Mouse (Mus musculus) MEL (cell line): ENCODE data around the gene Hspb3. TPM values are rescaled to one million over a fixed set of nuclear protein-coding genes. Genes with fewer than 3 reads are reported as not detected.

ENCODE experiments used
- DNase-seq: peaks from one replicate; pipeline ENCODE4 v3.0.0; 2011; ENCODE audit warnings: low read depth, low spot score
- H3K27ac ChIP-seq: 2 replicates; pipeline ENCODE4 v1.5.1; 2012; ENCODE audit warnings: low read depth, mild to moderate bottlenecking, control low read depth, low read length, moderate library complexity; ENCODE audit not compliant: control insufficient read depth
- H3K27me3 ChIP-seq, 2 experiments: fragments of 150-350 bp in 1 of 2; sonication (generic) in 1 of 2; 2 replicates each; pipeline ENCODE4 v1.6.1; 2012; ENCODE audit warnings: low read length in 2 of 2, mild to moderate bottlenecking in 2 of 2, improper control_type of control experiment in 1 of 2, moderate library complexity in 1 of 2; ENCODE audit not compliant: insufficient read depth in 2 of 2, control insufficient read depth in 1 of 2
- H3K36me3 ChIP-seq, 2 experiments: 2 replicates each; pipeline ENCODE4 v1.6.1; 2012 to 2014; ENCODE audit warnings: low read length in 2 of 2, improper control_type of control experiment in 1 of 2, inconsistent platforms in 1 of 2, mild to moderate bottlenecking in 1 of 2; ENCODE audit not compliant: insufficient read depth in 2 of 2, control insufficient read depth in 1 of 2
- H3K4me1 ChIP-seq, 2 experiments: fragments of 150-350 bp in 1 of 2; sonication (generic) in 1 of 2; 2 replicates each; pipeline ENCODE4 v1.6.1; 2012; ENCODE audit warnings: low read length in 2 of 2, improper control_type of control experiment in 1 of 2, mild to moderate bottlenecking in 1 of 2; ENCODE audit not compliant: insufficient read depth in 2 of 2, control insufficient read depth in 1 of 2
- H3K4me3 ChIP-seq, 2 experiments: fragments of 150-350 bp in 1 of 2; sonication (generic) in 1 of 2; 2 replicates each; pipeline ENCODE4 v1.5.1; 2012; ENCODE audit warnings: low read depth in 2 of 2, low read length in 2 of 2, mild to moderate bottlenecking in 2 of 2, moderate library complexity in 2 of 2, control low read depth in 1 of 2, improper control_type of control experiment in 1 of 2; ENCODE audit not compliant: control insufficient read depth in 1 of 2, insufficient read depth in 1 of 2
- H3K79me2 ChIP-seq: 2 replicates; pipeline ENCODE4 v1.6.1; 2012; ENCODE audit warnings: mild to moderate bottlenecking, low read length, moderate library complexity; ENCODE audit not compliant: control insufficient read depth, poor library complexity, insufficient read depth
- H3K9ac ChIP-seq: 2 replicates; pipeline ENCODE4 v1.6.1; 2012; ENCODE audit warnings: low read depth, mild to moderate bottlenecking, control low read depth, low read length, moderate library complexity; ENCODE audit not compliant: control insufficient read depth, poor library complexity, severe bottlenecking
- H3K9me3 ChIP-seq: fragments of 150-350 bp; sonication (generic); replicated peaks from 2 replicates; pipeline ENCODE4 v1.6.1; 2012; ENCODE audit warnings: mild to moderate bottlenecking, low read length, improper control_type of control experiment, moderate library complexity; ENCODE audit not compliant: insufficient read depth
- BHLHE40 ChIP-seq: IDR thresholded peaks from 2 replicates; pipeline ENCODE4 v1.6.1; 2012; ENCODE audit warnings: low read depth, mild to moderate bottlenecking, inconsistent platforms, low read length, improper control_type of control experiment, borderline replicate concordance
- CHD2 ChIP-seq: IDR thresholded peaks from 2 replicates; pipeline ENCODE4 v1.6.1; 2011; ENCODE audit warnings: low read length, improper control_type of control experiment
- CTCF ChIP-seq, 3 experiments: IDR thresholded peaks in 2 of 3; conservative IDR thresholded peaks in 1 of 3; 2 replicates each; pipeline ENCODE4 v1.5.1; 2011 to 2012; ENCODE audit warnings: low read length in 3 of 3, low read depth in 2 of 3, mild to moderate bottlenecking in 2 of 3, improper control_type of control experiment in 1 of 3, inconsistent platforms in 1 of 3, mixed read lengths in 1 of 3, moderate library complexity in 1 of 3; ENCODE audit not compliant: control insufficient read depth in 1 of 3, insufficient read depth in 1 of 3, poor library complexity in 1 of 3, severe bottlenecking in 1 of 3
- E2F4 ChIP-seq: IDR thresholded peaks from 2 replicates; pipeline ENCODE4 v1.6.1; 2011; ENCODE audit warnings: low read depth, low read length, improper control_type of control experiment, borderline replicate concordance
- EP300 ChIP-seq, 2 experiments: IDR thresholded peaks; 2 replicates each; pipeline ENCODE4 v1.6.1; 2011; ENCODE audit warnings: improper control_type of control experiment in 2 of 2, low read length in 2 of 2, low read depth in 1 of 2, mild to moderate bottlenecking in 1 of 2
- GATA1 ChIP-seq: IDR thresholded peaks from 2 replicates; pipeline ENCODE4 v1.6.1; 2011; ENCODE audit warnings: low read depth, low read length, improper control_type of control experiment
- HCFC1 ChIP-seq: IDR thresholded peaks from 2 replicates; pipeline ENCODE4 v1.6.1; 2012; ENCODE audit warnings: low read depth, mild to moderate bottlenecking, inconsistent platforms, low read length, improper control_type of control experiment, moderate library complexity
- KAT2A ChIP-seq: conservative IDR thresholded peaks from 2 replicates; pipeline ENCODE4 v1.6.1; 2012; ENCODE audit warnings: low read depth, low read length, improper control_type of control experiment, inconsistent platforms
- MAX ChIP-seq: IDR thresholded peaks from 2 replicates; pipeline ENCODE4 v1.6.1; 2011; ENCODE audit warnings: low read length, improper control_type of control experiment
- MAZ ChIP-seq: IDR thresholded peaks from 2 replicates; pipeline ENCODE4 v1.6.1; 2012; ENCODE audit warnings: low read depth, mild to moderate bottlenecking, inconsistent platforms, low read length, improper control_type of control experiment
- MXI1 ChIP-seq: IDR thresholded peaks from 2 replicates; pipeline ENCODE4 v1.6.1; 2011; ENCODE audit warnings: mild to moderate bottlenecking, low read depth, low read length, improper control_type of control experiment
- MYC ChIP-seq: IDR thresholded peaks from 2 replicates; pipeline ENCODE4 v1.6.1; 2011; ENCODE audit warnings: low read depth, mild to moderate bottlenecking, low read length, improper control_type of control experiment, moderate library complexity
- NELFE ChIP-seq: IDR thresholded peaks from 2 replicates; pipeline ENCODE4 v1.6.1; 2011; ENCODE audit warnings: low read depth, low read length, improper control_type of control experiment
- NRF1 ChIP-seq: IDR thresholded peaks from 2 replicates; pipeline ENCODE4 v1.6.1; 2014; ENCODE audit warnings: low read depth, mild to moderate bottlenecking, inconsistent platforms, low read length, improper control_type of control experiment, moderate library complexity; ENCODE audit not compliant: poor library complexity, insufficient read depth, severe bottlenecking
- POLR2A ChIP-seq, 2 experiments: IDR thresholded peaks; 2 replicates each; pipeline ENCODE4 v1.6.1; 2011 to 2012; ENCODE audit warnings: low read length in 2 of 2, mild to moderate bottlenecking in 2 of 2, control low read depth in 1 of 2, improper control_type of control experiment in 1 of 2, low read depth in 1 of 2, moderate library complexity in 1 of 2; ENCODE audit not compliant: control insufficient read depth in 1 of 2, insufficient read depth in 1 of 2, poor library complexity in 1 of 2
- RAD21 ChIP-seq: IDR thresholded peaks from 2 replicates; pipeline ENCODE4 v1.6.1; 2011; ENCODE audit warnings: mild to moderate bottlenecking, low read depth, low read length, improper control_type of control experiment
- RCOR1 ChIP-seq: IDR thresholded peaks from 2 replicates; pipeline ENCODE4 v1.6.1; 2012; ENCODE audit warnings: low read depth, mild to moderate bottlenecking, inconsistent platforms, low read length, improper control_type of control experiment
- SIN3A ChIP-seq: IDR thresholded peaks from 2 replicates; pipeline ENCODE4 v1.6.1; 2012; ENCODE audit warnings: low read length, improper control_type of control experiment, inconsistent platforms
- SMC3 ChIP-seq: IDR thresholded peaks from 2 replicates; pipeline ENCODE4 v1.6.1; 2011; ENCODE audit warnings: low read depth, low read length, improper control_type of control experiment
- TBP ChIP-seq: IDR thresholded peaks from 2 replicates; pipeline ENCODE4 v1.8.0; 2011; ENCODE audit warnings: low read depth, low read length, improper control_type of control experiment
- TCF12 ChIP-seq: IDR thresholded peaks from 2 replicates; pipeline ENCODE4 v1.6.1; 2014; ENCODE audit warnings: low read depth, mild to moderate bottlenecking, inconsistent platforms, low read length, improper control_type of control experiment, moderate library complexity
- UBTF ChIP-seq: IDR thresholded peaks from 2 replicates; pipeline ENCODE4 v1.6.1; 2012; ENCODE audit warnings: low read depth, mild to moderate bottlenecking, inconsistent platforms, low read length, improper control_type of control experiment, moderate library complexity, borderline replicate concordance; ENCODE audit not compliant: insufficient read depth
- USF1 ChIP-seq: IDR thresholded peaks from 2 replicates; pipeline ENCODE4 v1.6.1; 2014; ENCODE audit warnings: low read depth, mild to moderate bottlenecking, inconsistent platforms, low read length, improper control_type of control experiment, moderate library complexity
- USF2 ChIP-seq, 2 experiments: IDR thresholded peaks; 2 replicates each; pipeline ENCODE4 v1.6.1; 2011 to 2012; ENCODE audit warnings: improper control_type of control experiment in 2 of 2, low read length in 2 of 2, borderline replicate concordance in 1 of 2, inconsistent platforms in 1 of 2, low read depth in 1 of 2, mild to moderate bottlenecking in 1 of 2; ENCODE audit not compliant: insufficient read depth in 1 of 2
- ZC3H11A ChIP-seq: IDR thresholded peaks from 2 replicates; pipeline ENCODE4 v1.6.1; 2012; ENCODE audit warnings: low read depth, mild to moderate bottlenecking, inconsistent platforms, low read length, improper control_type of control experiment
- polyA plus RNA-seq, 2 experiments: library from polyadenylated mRNA; stranded (reverse) in 1 of 2; unstranded in 1 of 2; fragments of >175 nt in 1 of 2; fragments of >200 nt in 1 of 2; gene quantifications; 2 replicates each; pipeline versions ENCODE4 v1.2.1 to v1.2.4; 2012; ENCODE audit warnings: low replicate concordance in 2 of 2, low read depth in 1 of 2; ENCODE audit not compliant: insufficient read length in 2 of 2, insufficient read depth in 1 of 2, missing spikeins in 1 of 2
- total RNA-seq: library from RNA; depleted of rRNA; stranded (reverse); fragments of 300-350 nt; gene quantifications from 2 replicates; pipeline ENCODE4 v1.2.3, GENCODE M21; 2012

The Hspb3 gene
- total and polyA plus RNA-seq, 3 experiments: not detected

- peak overlapping the region; percentile 67 for H3K9ac ChIP-seq
- peak overlapping the region; percentile 45; the same call in 1 of the 2 replicates for H3K27ac ChIP-seq
- H3K4me1 ChIP-seq: peaks cover 0 to 16% of the 10 kb centered on the region in 2 experiments; a peak in 2 of 4 replicates
- peaks cover 34% of the 10 kb centered on the region for H3K79me2 ChIP-seq
- no peaks in the 10 kb centered on the region for H3K9me3 ChIP-seq
- 0 out of 2 replicates have a peak, but pooled peaks have one; percentile 16 for TF ChIP-seq GATA1
- TF ChIP-seq HCFC1: no peak
- TF ChIP-seq MAX: no peak
- TF ChIP-seq UBTF: no peak
- no peak for TF ChIP-seq MYC
- H3K27me3 ChIP-seq: no peaks in the 10 kb centered on the region
- no peak for DNase-seq
- peak overlapping the region in 1 of 2 experiments; percentile 29; a peak in 2 of 4 replicates for H3K4me3 ChIP-seq
- H3K36me3 ChIP-seq: no peaks in the 10 kb centered on the region; a peak in 1 of 4 replicates
Observed at GRCm38 (mm10) chr13:113619003-113619402, 44.5 kb downstream of the Hspb3 start.

DNA sequence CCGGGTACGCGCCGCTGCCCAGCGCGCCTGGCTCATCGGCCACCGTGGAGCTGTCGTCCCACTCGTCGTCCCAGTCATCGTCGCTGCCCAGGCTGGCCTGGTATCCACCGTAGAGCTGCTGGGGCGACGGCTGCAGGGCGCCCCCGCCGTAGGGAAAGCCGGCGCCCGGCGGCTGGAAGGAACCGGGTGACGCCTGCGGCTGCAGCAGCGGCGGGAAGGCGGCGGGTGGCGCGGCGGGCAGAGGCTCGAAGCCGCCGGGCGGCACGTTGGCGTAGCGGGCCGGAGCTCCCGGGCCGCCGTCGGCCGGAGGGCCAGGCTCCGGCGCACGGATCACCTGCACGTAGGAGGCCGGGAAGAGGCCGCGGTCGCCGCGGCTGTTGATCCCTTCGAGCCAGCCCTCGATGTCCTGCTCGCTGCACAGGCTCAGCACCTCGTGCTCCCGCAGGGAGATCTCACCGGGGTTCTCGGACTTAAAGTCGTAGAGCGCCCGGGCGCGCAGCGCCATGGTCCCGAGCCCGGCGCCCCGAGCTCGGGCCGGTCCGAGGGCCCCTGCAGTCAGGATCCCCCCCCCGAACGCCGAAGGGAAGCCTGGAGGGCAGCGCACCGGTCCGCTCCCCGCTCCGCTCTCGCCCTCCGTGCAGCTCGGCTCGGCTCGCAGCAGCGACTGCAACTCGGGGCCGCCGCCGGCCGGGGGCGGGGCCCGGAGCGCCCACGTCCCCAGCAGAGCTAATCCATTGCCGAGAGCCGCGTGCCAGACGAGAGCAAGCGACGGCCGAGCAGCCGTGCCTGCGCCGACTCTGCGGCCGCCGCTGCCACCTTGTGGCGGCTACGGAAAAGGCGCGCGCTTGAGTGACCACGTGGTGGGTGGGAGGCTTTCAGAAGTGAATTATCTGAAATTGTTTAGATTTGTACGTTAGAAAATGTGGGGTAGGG, 45.3 kb downstream of the Hspb3 start, which contains the start of gene Snx18:
Gene Snx18 (minus strand): TSS at position 674 of the 933 bp plus-strand sequence.
- DNase-seq: peak; percentile 90

More for the DNA sequence above, 45.3 kb downstream of the Hspb3 start, which contains the start of gene Snx18:
- no peaks in the 10 kb centered on the region; a peak in 1 of 4 replicates for H3K36me3 ChIP-seq
- H3K27me3 ChIP-seq: no peaks in the 10 kb centered on the region
- H3K9me3 ChIP-seq: no peaks in the 10 kb centered on the region
- H3K79me2 ChIP-seq: peaks cover 41% of the 10 kb centered on the region
- peaks cover 0 to 16% of the 10 kb centered on the region in 2 experiments; a peak in 2 of 4 replicates for H3K4me1 ChIP-seq
- H3K27ac ChIP-seq: peak within 1 kb of the TSS; percentile 45
- TF ChIP-seq CHD2 (no peak), TCF12 (peak; percentile 62), CTCF (IDR thresholded peaks at IDR 0.05 in 2 of 3, conservative IDR thresholded peaks at IDR 0.05 in 1 of 3; ENCODE audit: control insufficient read depth in 1 of 3, insufficient read depth in 1 of 3, low read depth in 2 of 3, low read length in 3 of 3, poor library complexity in 1 of 3, severe bottlenecking in 1 of 3) (peak in 2 of 3 experiments; percentile 76 to 82; a peak in 5 of 6 replicates), MAX (peak; percentile 91), MAZ (0 out of 2 replicates have a peak, but pooled peaks have one; percentile 49), NELFE (peak; percentile 75), USF2 (IDR thresholded peaks at IDR 0.05; ENCODE audit: borderline replicate concordance in 1 of 2, insufficient read depth in 1 of 2, low read depth in 1 of 2, low read length in 2 of 2) (no peak), RAD21 (peak; percentile 62), E2F4 (no peak), MYC (peak; percentile 93), SIN3A (peak; percentile 97), ZC3H11A (no peak), EP300 (IDR thresholded peaks at IDR 0.05; ENCODE audit: low read depth in 1 of 2, low read length in 2 of 2) (0 out of 4 replicates have a peak, but pooled peaks of 1 of the 2 experiments have one; percentile 22), BHLHE40 (peak; percentile 74; the same call in 1 of the 2 replicates), USF1 (peak; percentile 89), POLR2A (IDR thresholded peaks at IDR 0.05; ENCODE audit: control insufficient read depth in 1 of 2, insufficient read depth in 1 of 2, low read depth in 1 of 2, low read length in 2 of 2, poor library complexity in 1 of 2) (peak; percentile 52 to 71; a peak in 3 of 4 replicates), UBTF (0 out of 2 replicates have a peak, but pooled peaks have one; percentile 52), RCOR1 (no peak), SMC3 (peak; percentile 57), TBP (peak; percentile 60; the same call in 1 of the 2 replicates), HCFC1 (peak; percentile 90), KAT2A (no peak; the same call in 1 of the 2 replicates), MXI1 (peak; percentile 94), NRF1 (no peak)
- peak within 1 kb of the TSS; percentile 51 to 68 for H3K4me3 ChIP-seq
- peak within 1 kb of the TSS; percentile 92 for H3K9ac ChIP-seq
